Mouse (Mus musculus): ENCODE data around the gene Pdzph1.

- TF ChIP-seq CTCF (IDR thresholded peaks at IDR 0.05; ENCODE audit: low read depth, low read length) = no peak
- TF ChIP-seq GATA1 (IDR thresholded peaks at IDR 0.05; ENCODE audit: borderline replicate concordance, low read length) = no peak
Measured at GRCm38 (mm10) chr17:59024502-59024901, 33.3 kb upstream of the Pdzph1 start.

Measured in G1E (cell line).